Mouse (Mus musculus): Measurements from ENCODE around the gene ccdc198. TPM values are rescaled to one million over a fixed set of nuclear protein-coding genes. Genes with fewer than 3 reads are reported as not detected.

The ccdc198 gene
- polyA plus RNA-seq, 1 experiment from 2014 or later = 0.20 TPM

- Histone ChIP-seq H3K9ac (ENCODE audit: low read length) (peak within 1 kb of the TSS; percentile 84), H3K9me3 (replicated peaks; ENCODE audit: control insufficient read depth, low read length) (no peaks in the 10 kb centered on the region), H3K27ac (ENCODE audit: low read length) (peak within 1 kb of the TSS; percentile 84), H3K27me3 (ENCODE audit: control insufficient read depth, insufficient read depth, low read length) (no peaks in the 10 kb centered on the region), H3K36me3 (ENCODE audit: control insufficient read depth, insufficient read depth) (no peaks in the 10 kb centered on the region), H3K4me1 (ENCODE audit: control insufficient read depth, insufficient read depth, low read length) (peaks cover 20% of the 10 kb centered on the region), H3K4me2 (ENCODE audit: low read depth, low read length) (peak within 1 kb of the TSS; percentile 86), H3K4me3 (ENCODE audit: low read length) (peak within 1 kb of the TSS; percentile 85)
- peak; percentile 94 for ATAC-seq (replicated peaks; ENCODE audit: extremely low read depth, insufficient read depth, low FRiP score)
- under 1% methylated on average over 49 of the region's 86 CpGs for WGBS
Observed at GRCm38 (mm10) chr14:49171867-49172581, 73.2 kb downstream of the ccdc198 start, which contains the start of gene Naa30. TSS of gene Naa30 (plus strand) at chr14:49172226.

- peak overlapping the region; percentile 75 for H3K4me2 ChIP-seq (ENCODE audit: low read depth, low read length)
- no peak for ATAC-seq (replicated peaks; ENCODE audit: extremely low read depth, insufficient read depth, low FRiP score)
- peaks cover 20% of the 10 kb centered on the region for H3K4me1 ChIP-seq (ENCODE audit: control insufficient read depth, insufficient read depth, low read length)
- H3K4me3 ChIP-seq (ENCODE audit: low read length) = peak overlapping the region; percentile 85
- H3K9ac ChIP-seq (ENCODE audit: low read length) = peak overlapping the region; percentile 79
- no peaks in the 10 kb centered on the region for H3K9me3 ChIP-seq (replicated peaks; ENCODE audit: control insufficient read depth, low read length)
- no peaks in the 10 kb centered on the region for H3K27me3 ChIP-seq (ENCODE audit: control insufficient read depth, insufficient read depth, low read length)
- peak overlapping the region; percentile 84 for H3K27ac ChIP-seq (ENCODE audit: low read length)
- 24% methylated on average over 8 of the region's 8 CpGs for WGBS
- H3K36me3 ChIP-seq (ENCODE audit: control insufficient read depth, insufficient read depth) = no peaks in the 10 kb centered on the region
Observed at GRCm38 (mm10) chr14:49171286-49171685, 74.0 kb downstream of the ccdc198 start.

Other genes with a start within 250 kb of the ccdc198 start
- 19.5 and 21.0 TPM in 2 replicates for gene Ap5m1, start 179.4 kb downstream of the ccdc198 start, polyA plus RNA-seq (2015; fragmentation: Nextera tagmentation; extraction: Ambion mirVana)
- gene Exoc5, start 178.8 kb downstream of the ccdc198 start, polyA plus RNA-seq (2015; fragmentation: Nextera tagmentation; extraction: Ambion mirVana) = 31.5 and 35.3 TPM in 2 replicates
- 6.7 and 7.2 TPM in 2 replicates for gene Naa30, start 73.2 kb downstream of the ccdc198 start, polyA plus RNA-seq (2015; fragmentation: Nextera tagmentation; extraction: Ambion mirVana)

Data from heart, embryonic 16.5 days (tissue).